Mouse (Mus musculus) thymus, postnatal 14 days (tissue): Measurements from ENCODE around the gene Hsdl1.

Experiments
- DNase-seq: peaks from one replicate; pipeline ENCODE4 v3.0.0; 2021

The Hsdl1 gene

DNA sequence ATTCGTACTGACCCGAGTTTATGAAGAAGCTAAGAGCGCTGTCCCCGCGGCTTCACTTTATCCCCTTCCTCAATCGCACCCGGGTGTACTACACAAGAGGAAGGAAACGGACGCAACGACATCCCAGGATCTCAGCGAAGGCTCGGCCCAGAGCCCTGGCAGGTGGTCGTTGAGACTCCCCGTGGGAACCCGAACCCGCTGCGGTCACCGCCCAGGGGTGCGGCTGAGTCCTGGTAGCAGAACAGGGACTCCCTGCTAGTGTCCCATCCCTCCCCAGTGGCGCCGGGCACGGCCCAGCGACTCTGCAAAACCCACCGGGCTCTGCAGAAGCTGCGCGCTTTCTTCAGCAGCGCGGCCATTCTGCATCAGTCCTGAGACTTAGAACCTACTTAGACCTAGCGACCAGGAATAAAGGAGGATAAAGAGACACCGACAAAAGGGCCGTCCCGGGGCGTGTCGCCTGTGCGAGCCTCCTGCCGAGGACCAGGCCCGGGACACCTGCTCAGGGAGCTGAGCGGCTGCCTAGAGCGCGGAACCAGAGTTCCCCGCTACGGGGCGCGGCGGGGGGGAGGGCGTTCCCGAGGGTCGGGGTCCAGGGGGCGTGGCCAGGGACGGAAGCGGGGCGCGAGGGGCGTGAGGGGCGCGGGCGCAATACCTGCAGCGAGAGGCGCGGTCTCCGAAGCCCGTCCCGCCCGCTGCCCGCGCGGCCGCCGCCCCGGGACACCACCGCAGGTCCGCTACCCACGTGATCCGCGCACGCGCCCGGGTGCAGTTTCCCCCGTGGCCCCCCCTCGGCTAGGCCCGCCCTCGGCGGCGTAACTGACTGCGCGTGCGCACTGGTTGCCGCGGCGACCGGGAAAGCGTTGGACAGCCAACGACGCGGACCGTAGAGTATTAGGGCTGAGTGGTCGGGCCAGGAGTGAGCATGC is at the start of gene Hsdl1, which contains the start of gene Dnaaf1:
Gene Hsdl1, minus strand, starts transcription at position 747 of the 929 bp plus-strand sequence.
Gene Dnaaf1, plus strand, starts transcription at position 799 of the 929 bp plus-strand sequence.
- DNase-seq: peak; percentile 97

DNA sequence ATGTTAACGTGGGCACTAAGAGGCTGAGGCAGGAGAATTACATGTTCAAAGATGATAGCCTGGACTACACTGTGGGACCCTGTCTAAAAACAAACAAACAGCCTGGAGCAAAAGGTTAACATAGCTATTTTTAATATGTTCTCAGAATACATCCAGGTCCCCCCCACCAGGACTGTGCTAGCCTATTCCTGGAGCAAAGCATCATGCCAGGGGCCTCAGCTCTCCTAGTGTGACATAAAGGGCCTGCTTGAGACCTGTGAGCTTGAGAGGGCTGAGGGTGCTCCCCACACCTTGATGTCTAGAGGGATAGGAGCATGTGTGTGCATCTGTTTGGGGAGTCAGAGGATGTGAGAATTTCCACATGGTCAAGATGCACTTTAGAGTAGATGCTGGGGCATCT is 48.8 kb upstream of the Hsdl1 start:
- no peak for DNase-seq

DNA sequence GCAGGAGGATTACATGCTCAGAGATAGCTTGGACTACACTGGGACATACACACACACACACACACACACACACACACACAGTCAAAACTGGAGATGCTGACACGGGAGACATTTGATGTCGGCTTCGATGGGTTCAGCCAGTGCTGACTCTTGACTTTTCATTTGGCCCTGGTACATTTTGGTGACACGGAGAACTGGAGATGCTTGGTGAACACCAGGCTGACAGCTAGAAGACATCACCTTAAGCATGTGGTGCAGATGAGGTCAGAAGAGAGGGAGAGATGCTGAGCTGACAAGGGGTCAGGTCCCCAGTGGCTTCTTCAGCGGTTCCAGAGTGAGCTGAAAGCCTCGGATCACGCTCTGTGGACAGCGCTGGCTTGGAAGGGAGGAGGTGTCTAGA is 48.1 kb upstream of the Hsdl1 start:
- no peak for DNase-seq

DNA sequence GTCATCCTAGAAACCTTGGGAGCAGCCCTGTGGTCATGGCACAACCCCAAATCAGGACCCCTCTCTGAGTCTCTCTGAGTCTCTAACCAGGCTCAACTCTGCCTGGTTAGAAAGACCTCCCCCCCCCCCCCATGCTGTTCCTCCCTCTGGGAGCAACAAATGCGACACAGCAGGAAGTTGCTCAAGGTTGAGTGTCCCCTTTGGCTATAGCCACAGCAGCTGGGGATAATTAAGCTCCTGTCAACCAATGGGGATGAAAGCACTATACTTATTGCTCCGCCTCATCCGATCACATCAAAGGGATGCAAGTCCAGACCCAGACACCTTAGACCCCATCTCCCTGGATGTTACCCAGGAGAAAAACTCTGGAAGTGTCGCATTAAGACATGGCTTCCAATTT is 47.6 kb upstream of the Hsdl1 start:
- DNase-seq: no peak

DNA sequence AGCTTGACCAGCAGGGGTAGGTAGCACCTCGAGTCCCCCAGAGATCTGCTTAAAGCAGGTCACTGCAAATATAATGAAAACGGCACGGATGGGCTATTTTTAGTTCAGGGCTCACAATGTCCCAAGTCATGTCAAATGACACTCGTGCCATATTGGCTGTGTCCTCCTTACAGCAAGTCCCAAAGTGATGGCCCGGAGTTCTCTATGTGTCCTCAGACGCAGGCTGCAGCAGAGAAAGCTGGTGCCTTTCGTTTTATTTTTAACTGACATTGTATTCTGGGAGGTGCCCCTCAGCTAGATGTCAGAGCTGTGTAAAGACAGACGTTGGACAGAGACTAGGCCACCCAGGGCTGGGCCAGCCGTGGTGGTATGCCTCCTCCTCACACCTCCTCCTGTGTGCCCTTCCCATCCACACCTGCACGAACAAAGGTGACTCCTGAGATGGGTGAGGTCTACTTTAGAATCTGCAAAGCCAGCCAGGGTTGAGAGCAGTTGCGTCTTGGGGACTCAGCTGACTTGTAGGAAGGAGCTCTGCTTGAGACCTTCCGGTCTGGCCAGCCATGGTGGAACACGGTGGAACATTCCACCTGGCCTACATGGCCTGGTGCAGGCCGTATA is 46.0 kb upstream of the Hsdl1 start:
- DNase-seq: no peak

DNA sequence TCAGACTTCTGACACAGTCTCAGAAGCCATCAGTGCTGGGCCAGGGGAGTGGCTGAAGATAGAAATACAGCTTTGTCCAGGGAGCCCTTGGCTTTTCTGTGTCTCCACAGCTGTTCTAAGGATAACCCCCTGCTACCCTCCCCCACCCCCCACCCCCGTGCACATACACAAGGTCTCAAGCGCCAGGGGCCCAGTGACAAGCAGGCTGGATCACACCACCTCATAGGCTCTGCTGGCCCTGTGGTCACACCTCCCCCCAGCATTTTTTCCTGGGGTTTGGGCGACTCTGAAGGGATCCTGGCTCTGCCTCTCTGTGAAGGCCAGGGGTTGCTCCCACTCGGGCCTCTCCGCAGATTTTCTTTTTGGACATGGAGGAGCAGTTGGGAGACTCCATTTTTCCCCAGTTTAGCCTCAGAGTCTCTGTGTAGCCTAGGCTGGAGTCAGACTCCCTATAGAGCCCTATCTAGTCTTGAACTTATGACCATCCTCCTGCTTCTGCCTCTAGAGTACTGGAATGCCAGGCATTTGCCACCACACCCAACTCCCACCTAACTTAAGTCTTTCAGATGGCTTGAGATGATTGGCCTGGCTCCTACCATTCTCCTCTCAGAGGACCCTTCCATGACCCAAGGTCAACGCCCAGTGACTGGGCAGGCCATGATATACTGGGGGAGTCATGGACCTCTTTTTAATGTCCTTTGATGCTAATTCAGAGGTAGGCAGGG is 45.3 kb upstream of the Hsdl1 start:
- no peak for DNase-seq

DNA sequence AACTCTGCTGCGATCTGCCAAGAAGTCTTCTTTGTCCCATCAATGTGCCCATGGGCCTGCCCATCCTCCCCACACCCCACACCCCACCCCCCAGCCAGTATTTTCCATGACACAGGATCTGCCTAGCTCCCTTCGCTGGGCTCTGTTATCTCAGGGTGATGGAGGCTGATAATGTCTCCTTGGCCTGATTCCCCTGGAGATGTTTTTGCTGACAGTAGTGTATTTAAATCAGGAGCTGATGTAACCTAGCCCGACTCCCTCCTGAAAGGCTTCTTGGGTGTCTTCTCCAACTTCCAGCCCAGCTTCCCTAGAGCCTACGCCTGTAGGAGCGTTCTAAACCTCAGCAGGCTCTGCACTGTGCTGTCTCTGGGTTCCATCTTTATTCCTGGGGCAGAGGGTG is 43.9 kb upstream of the Hsdl1 start:
- DNase-seq: no peak

DNA sequence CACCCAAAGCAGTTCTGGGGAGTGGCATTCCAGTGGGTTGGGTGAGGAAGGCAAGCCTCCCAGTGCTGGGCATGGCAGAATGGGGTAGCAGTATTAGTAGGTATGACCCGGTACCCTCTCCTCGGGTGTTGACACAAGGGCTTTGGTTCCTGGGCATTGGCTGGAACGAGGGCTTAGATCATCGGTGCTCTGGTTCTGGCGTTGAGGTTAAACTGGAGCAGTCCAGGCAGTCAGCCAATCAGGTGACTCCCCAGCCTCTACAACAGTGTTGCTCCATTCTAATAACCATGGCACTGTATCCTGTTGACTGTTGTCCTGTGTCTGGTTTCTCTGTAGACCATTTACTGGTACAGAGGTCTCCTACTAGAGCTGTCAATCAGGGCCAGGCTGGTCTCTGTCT is 42.6 kb upstream of the Hsdl1 start:
- DNase-seq: no peak

DNA sequence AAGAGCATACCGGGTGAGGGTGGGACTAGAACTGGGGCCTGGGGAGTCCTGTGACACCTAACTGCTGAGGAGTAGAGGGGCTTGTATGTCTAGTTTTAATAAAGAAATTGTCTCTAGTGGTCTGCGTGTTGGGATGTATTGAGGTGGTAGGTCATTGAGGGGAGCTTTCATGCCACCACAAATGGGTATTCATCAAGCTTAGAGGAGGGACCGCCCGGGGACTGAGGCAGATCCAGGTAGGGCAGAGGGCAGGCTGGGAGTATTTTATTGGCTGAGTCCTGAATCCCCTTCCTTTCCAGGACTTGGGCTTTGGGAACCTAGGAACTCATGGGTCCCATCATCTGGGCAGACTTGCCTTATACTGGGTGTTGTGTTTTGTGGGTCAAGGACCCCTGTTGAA is 41.8 kb upstream of the Hsdl1 start:
- DNase-seq: no peak

DNA sequence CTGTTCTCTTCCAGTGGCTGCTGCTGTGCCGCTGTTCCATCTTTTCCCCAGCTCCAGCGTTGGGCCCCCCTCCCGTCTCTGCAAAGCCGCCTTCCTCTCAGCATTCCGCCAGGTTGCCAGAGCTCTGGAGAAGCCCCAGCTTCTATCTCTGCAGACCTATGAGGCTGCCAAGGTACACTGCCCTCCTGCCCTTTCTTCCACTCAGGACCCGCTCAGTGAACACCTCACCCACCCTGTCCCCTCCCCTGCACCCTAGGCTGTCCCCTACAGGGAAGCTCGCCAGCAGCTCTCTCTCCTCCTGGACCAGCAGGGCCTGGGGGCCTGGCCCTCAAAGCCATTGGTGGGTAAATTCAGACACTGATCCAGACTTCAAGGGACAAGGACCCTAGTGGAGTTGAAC is 41.4 kb upstream of the Hsdl1 start:
- no peak for DNase-seq

DNA sequence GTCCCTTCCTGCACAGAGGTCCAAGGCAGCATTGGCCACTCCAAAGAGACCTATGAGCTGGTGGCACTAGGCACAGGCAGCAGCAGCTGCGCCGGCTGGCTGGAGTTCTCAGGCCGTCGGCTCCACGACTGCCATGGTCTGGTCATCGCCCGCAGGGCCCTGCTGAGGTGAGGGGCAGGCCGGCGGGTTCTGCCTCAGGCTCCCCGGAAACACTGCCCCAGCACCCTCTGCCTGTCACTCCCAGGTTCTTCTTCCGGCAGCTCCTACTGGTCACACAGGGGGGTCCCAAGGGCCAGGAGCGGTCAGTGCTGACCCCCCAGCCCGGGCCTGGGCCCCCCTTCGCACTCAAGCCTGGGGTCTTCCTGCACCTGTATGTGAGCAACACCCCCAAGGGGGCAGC is 40.1 kb upstream of the Hsdl1 start:
- no peak for DNase-seq

DNA sequence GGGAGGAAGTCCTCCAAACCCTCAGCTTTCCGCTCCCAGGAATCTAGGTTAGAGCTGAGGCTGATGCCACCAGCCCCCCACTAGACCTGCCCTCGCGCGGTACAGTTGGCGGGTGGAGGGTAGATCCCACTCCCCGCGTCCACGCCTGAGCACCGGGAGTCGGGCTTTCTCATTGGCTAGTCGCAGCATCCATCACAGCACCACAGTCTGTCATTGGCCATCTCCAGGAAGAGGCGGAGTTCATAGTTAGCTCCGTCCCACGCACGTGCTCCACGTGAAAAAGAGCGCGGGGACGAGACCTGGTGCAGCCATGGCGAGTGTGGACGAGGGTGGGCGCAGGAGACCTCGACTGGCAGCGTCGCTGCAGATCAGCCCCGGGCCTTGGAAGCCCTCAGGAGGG is 37.5 kb upstream of the Hsdl1 start, which contains the start of gene Adad2:
Gene Adad2, plus strand, starts transcription at position 277 of the 400 bp plus-strand sequence.
- no peak for DNase-seq

DNA sequence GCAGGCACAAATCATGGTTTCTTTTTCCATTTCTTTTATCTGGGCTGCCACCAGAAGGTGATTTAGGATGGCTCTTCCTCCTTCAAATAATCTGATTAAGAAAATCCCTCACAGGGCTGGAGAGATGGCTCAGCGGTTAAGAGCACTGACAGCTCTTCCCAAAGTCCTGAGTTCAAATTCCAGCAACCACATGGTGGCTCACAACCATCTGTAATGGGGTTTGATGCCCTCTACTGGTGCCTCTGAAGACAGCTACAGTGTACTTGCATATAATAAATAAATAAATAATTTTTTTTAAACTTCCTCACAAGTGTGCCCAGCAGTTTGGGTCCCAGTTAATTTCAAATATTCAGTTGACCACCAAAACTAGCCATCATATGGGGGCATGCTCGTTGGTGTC is 31.2 kb upstream of the Hsdl1 start:
- peak; percentile 27 for DNase-seq

DNA sequence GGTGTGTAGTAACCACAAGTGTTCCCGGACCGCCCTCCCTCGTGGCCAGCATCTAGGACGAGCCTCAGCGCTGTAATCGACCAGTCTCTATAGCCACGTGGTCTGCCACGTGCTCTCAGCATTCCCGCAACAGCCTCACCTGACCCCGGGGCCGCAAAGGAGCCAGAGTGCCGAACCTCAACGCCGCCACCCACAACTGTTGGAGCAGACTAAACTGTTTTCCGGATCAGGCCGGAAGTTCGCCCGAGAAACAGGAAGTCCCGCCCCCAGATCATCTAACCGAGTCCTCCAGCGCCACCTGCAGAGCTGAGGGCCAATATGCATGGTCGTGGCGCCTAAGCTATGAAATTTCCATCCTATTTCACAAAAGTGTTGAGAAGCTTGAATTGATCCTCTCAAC is 30.0 kb upstream of the Hsdl1 start, which contains the start of gene Taf1c:
Gene Taf1c, minus strand, starts transcription at position 227 of the 400 bp plus-strand sequence.
- DNase-seq: peak; percentile 95

DNA sequence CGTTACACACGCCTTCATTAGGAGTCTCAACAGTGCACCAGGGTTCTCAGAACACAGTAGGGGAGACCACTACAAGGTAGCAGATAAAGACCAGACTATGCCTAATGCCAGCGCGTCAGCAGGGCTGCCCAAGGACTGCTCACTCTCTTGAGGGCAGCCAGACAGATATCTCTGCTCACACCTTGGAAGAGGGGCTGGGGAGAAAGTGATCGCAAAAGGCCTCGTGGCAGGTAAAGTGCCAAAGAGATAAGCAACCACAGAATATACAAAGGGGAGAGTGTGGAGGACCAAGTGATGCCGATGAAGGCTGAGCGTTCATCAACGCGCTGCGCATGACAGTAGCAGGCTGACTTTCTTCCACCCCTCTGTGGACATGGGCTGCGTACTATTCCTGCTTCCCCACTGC is 29.4 kb upstream of the Hsdl1 start:
- DNase-seq: no peak

DNA sequence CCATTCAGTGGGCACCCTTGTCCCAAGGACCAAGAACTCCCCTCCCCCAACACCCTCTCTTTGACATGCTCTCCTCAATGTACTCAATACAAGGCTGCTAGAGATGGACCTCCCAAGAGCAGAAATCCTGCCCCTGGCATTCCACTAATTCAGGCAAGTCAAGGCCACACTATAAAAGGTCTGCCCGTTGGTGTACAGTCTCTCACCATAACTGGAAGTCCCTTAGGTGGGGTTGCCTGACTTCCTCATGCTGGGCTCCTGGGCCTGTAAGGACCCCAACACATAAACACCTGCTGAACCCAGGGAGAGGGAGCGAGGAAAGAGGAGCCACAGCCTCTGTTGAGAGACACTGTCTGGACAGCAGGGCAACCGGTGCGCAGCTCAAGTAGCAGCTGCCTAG is 28.8 kb upstream of the Hsdl1 start:
- DNase-seq: no peak

DNA sequence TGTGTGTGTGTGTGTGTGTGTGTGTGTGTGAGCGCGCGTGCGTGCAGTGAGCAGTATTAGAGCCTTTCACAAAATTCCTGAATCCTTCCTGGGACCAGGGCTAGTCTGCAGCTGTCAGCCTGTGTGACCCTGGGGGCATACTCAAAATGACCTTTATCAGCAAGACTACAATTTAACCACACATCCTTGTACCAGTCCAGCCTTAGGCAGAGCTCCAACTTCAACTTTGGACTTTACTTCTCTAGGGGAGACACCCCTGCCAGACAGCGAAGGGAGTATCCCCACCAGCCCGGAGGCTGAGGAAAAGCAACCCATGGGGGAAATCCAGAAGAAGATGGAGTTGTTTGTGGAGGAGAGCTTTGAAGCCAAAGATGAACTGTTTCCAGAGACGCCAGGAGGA is 16.5 kb upstream of the Hsdl1 start:
- DNase-seq: no peak

DNA sequence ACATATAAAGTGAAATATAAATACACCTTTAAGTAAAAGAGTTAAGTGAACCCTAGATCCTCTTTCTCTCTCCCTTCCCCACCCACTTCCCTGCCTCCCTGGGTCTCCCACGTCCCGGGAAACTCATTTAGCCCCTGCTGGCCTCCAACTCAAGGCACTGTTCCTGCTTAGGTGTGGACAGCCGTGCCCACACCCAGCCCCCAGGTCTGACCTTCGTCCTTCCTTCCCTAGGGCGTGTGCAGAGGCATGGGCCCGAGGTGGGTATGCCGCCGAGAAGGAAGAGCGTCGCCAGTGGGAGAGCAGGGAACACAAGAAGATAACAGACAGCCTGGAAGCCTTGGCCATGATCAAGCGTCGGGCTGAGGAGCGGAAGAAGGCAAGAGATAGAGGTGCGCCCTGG is 15.4 kb upstream of the Hsdl1 start:
- no peak for DNase-seq

DNA sequence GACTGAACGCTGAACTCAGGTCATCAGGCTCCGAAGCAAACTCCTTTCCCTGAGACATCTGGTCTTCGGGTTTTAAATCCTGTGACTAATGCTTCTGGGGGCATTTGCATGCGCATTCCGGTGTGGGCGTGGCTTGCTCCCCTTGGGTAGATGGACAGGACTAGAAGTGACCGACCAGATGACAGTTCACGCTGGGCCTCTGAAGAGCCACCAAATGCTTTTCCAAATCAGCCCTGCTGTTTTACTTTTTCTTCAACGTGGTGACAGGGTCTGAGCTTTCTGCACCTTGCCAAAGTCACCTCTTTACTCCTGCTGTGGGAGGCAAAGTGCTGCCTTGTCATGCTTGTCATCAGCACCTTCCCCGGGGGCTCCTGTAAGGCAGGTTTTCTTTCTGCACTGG is 13.9 kb upstream of the Hsdl1 start:
- no peak for DNase-seq

DNA sequence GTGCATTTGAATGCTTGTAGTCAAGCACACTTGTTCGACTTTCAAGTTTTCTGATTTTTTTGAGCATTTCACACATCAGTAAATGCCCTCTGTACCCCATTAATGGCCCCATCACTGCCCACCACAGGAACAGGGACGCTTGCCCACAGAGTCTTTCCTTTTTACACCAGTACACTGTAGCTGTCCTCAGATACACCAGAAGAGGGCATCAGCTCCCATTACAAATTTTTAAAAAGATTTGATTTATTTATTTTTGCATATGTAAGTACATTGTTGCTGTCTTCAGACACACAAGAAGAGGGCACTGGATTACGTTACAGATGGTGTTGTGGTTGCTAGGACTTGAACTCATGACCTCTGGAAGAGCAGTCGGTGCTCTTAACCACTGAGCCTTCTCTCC is 13.3 kb upstream of the Hsdl1 start:
- no peak for DNase-seq

DNA sequence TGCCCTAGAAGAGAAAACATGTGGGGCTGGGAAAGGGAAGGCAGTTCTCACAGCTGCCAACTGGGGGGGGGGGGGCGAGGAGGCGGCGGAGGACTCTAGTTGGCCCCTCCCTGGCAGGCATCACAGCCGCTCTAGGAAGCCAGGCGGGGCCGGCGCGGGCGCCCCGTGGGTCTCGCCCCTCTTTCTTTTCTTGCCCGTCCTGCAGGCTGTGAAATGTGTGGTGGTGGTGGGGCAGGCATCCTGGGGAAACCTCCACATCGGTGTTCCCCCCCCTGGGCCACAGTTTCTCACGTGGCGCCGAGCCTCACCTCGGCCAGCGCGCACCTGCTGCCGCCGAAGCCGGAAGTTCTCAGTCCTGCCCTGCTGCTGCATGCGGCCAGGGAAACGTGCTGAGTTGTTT is 10.9 kb upstream of the Hsdl1 start:
- DNase-seq: peak; percentile 35

DNA sequence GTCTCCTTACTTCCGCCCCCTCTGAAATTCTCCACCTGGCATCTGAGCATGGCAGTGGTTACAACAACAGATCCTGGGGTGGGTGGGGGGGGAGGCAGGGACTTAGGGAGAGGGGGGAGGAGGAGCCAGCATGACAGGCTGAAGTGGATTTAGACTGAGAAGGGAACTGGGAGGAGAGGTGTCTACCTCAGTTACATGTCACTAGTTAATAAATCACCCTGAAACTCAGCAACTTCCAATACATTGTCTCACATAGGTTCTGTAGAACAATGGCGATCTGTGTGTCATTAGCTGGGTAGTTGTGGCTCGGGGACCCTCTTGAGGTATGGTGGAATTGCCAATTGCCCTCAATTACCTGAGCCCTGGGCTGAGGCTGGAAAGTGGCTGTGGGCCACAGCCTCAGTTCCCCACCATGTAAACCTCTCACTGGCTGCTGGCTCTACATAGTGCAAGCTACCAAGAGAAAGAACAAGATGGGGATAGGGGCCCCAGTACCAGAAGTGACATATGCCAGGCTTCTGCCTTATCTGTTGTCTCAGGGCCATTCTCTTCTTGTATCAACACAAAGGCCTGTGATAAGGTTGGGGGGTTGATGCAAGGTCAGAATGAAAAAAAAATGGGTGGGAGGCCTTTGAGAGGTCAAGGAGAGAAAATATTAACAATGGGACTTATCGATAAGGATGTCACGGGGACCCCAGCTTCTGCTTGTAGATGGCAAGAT is 5.6 kb upstream of the Hsdl1 start:
- no peak for DNase-seq

DNA sequence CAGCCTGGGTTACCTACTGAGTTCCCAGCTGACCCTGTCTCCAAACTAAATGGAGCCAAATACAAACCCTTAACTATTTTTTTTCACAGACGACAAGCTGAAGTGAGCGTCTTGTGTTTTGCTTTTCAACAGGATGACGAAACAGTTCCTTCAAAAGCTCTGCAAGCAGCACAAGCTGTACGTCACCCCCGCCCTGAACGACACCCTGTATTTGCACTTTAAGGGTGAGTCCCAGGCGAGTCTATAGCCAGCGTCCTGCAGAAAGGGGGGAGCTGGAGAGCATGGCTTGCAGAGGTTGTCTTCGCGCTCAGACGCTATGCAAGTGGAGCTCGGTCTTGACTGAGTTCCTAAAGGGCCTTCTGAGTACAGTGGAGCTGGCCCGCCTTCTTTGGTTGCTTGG is 4.1 kb upstream of the Hsdl1 start:
- no peak for DNase-seq
